Mouse (Mus musculus) hindbrain, embryonic 11.5 days (tissue): ENCODE data around the gene Olfr676. TPM values are rescaled to one million over a fixed set of nuclear protein-coding genes. Genes with fewer than 3 reads are reported as not detected.

ENCODE experiments used
- polyA plus RNA-seq: library from polyadenylated mRNA; unstranded; fragments of >200 nt; fragmentation: Nextera tagmentation; extraction: Ambion mirVana; gene quantifications from 2 replicates; pipeline ENCODE4 v1.2.1, GENCODE M21; 2014

Gene Olfr676
- polyA plus RNA-seq, 1 experiment from 2014 or later, result not detected

Other genes with a start within 250 kb of the Olfr676 start
- not detected in 2 replicates for gene Usp17lb, start 190.1 kb upstream of the Olfr676 start, polyA plus RNA-seq
- not detected in 2 replicates for gene Usp17la, start 175.7 kb upstream of the Olfr676 start, polyA plus RNA-seq
- not detected in 2 replicates for gene Olfr665, start 154.7 kb upstream of the Olfr676 start, polyA plus RNA-seq
- not detected in 2 replicates for gene Olfr666, start 136.7 kb upstream of the Olfr676 start, polyA plus RNA-seq
- not detected in 2 replicates for gene Olfr667, start 111.2 kb upstream of the Olfr676 start, polyA plus RNA-seq
- not detected in 2 replicates for gene Olfr668, start 104.6 kb upstream of the Olfr676 start, polyA plus RNA-seq
- gene Olfr669, start 98.5 kb upstream of the Olfr676 start, polyA plus RNA-seq, result not detected in 2 replicates
- not detected in 2 replicates for gene Olfr670, start 70.1 kb upstream of the Olfr676 start, polyA plus RNA-seq
- not detected in 2 replicates for gene Olfr671, start 53.6 kb upstream of the Olfr676 start, polyA plus RNA-seq
- gene Olfr672, start 30.7 kb upstream of the Olfr676 start, polyA plus RNA-seq, result not detected in 2 replicates
- not detected in 2 replicates for gene Olfr675, start 4.2 kb upstream of the Olfr676 start, polyA plus RNA-seq
- not detected in 2 replicates for gene Olfr677, start 18.7 kb downstream of the Olfr676 start, polyA plus RNA-seq
- not detected in 2 replicates for gene Olfr678, start 31.8 kb downstream of the Olfr676 start, polyA plus RNA-seq
- not detected in 2 replicates for gene Olfr679, start 48.5 kb downstream of the Olfr676 start, polyA plus RNA-seq
- not detected in 2 replicates for gene Olfr680-ps1, start 60.1 kb downstream of the Olfr676 start, polyA plus RNA-seq
- gene Olfr681, start 84.1 kb downstream of the Olfr676 start, polyA plus RNA-seq, result not detected in 2 replicates
- gene Olfr683, start 114.3 kb downstream of the Olfr676 start, polyA plus RNA-seq, result not detected in 2 replicates
- 0.06 TPM in 1 of 2 replicates, not detected in the other for gene Olfr684, start 131.0 kb downstream of the Olfr676 start, polyA plus RNA-seq
- not detected in 2 replicates for gene Olfr685, start 153.3 kb downstream of the Olfr676 start, polyA plus RNA-seq
- not detected in 2 replicates for gene Olfr686, start 174.8 kb downstream of the Olfr676 start, polyA plus RNA-seq